Mouse (Mus musculus): ENCODE results near the gene Syt14. TPM values are rescaled to one million over a fixed set of nuclear protein-coding genes. Genes with fewer than 3 reads are reported as not detected.

Syt14 gene
- total RNA-seq, 2 experiments from 2014 or later = 27.2 to 29.0 TPM

GRCm38 (mm10) chr1:192861305-192861960 is 174.1 kb downstream of the Syt14 start:
- DNase-seq = no peak

- no peak for DNase-seq
Observed at GRCm38 (mm10) chr1:192860273-192860672, 175.3 kb downstream of the Syt14 start.

- DNase-seq = no peak
Observed at GRCm38 (mm10) chr1:192857582-192857981, 178.0 kb downstream of the Syt14 start.

- DNase-seq = no peak
Observed at GRCm38 (mm10) chr1:192856931-192857330, 178.6 kb downstream of the Syt14 start.

GRCm38 (mm10) chr1:192856411-192856810 is 179.2 kb downstream of the Syt14 start:
- DNase-seq = no peak

GRCm38 (mm10) chr1:192855474-192856230 is 179.9 kb downstream of the Syt14 start, which contains the start of gene Sertad4:
Gene Sertad4 (minus strand): TSS chr1:192855756.
- peak; percentile 26 to 31 for DNase-seq

GRCm38 (mm10) chr1:192854819-192855271 is 180.7 kb downstream of the Syt14 start:
- DNase-seq = peak; percentile 35 to 49

- no peak for DNase-seq
Observed at GRCm38 (mm10) chr1:192853988-192854818, 181.4 kb downstream of the Syt14 start.

- no peak for DNase-seq
Observed at GRCm38 (mm10) chr1:192853429-192853828, 182.1 kb downstream of the Syt14 start.

GRCm38 (mm10) chr1:192852047-192852446 is 183.5 kb downstream of the Syt14 start:
- no peak for DNase-seq

- peak; percentile 21 to 26 for DNase-seq
Observed at GRCm38 (mm10) chr1:192851640-192852039, 183.9 kb downstream of the Syt14 start.

GRCm38 (mm10) chr1:192851126-192851525 is 184.4 kb downstream of the Syt14 start:
- DNase-seq = no peak

GRCm38 (mm10) chr1:192849616-192850015 is 186.0 kb downstream of the Syt14 start:
- no peak for DNase-seq

GRCm38 (mm10) chr1:192847254-192847653 is 188.3 kb downstream of the Syt14 start:
- no peak for DNase-seq

Other genes starting within 250 kb of the Syt14 start
- 10 to 100 TPM; 12.5 to 14.9 TPM for gene Sertad4, start 180.0 kb downstream of the Syt14 start, total RNA-seq (2021)
- gene Diexf, start 94.5 kb upstream of the Syt14 start, total RNA-seq (2021) = 10 to 100 TPM; 23.4 to 27.5 TPM
- gene Irf6, start 117.3 kb upstream of the Syt14 start, total RNA-seq (2021) = under 1 TPM; 0.42 to 0.96 TPM
- gene A130010J15Rik, start 132.3 kb upstream of the Syt14 start, total RNA-seq (2021) = 1 to 10 TPM; 4.4 to 5.6 TPM
- gene Traf3ip3, start 165.9 kb upstream of the Syt14 start, total RNA-seq (2021) = 1 to 10 TPM; 1.1 to 1.3 TPM
- 1 to 10 TPM in 1 of 2 experiments, under 1 TPM in 1; 0.56 to 2.8 TPM for gene Lamb3, start 171.9 kb upstream of the Syt14 start, total RNA-seq (2021)
- 10 to 100 TPM; 45.1 to 47.1 TPM for gene Hsd11b1, start 228.3 kb upstream of the Syt14 start, total RNA-seq (2021)
- 10 to 100 TPM in 1 of 2 experiments, 1 to 10 TPM in 1; 6.7 to 10.2 TPM for gene G0s2, start 237.4 kb upstream of the Syt14 start, total RNA-seq (2021)

All from layer of hippocampus, postnatal 36 days (tissue).